Mouse (Mus musculus) sigmoid colon, adult 10 weeks (tissue): ENCODE results near the gene Olfr610. TPM values are rescaled to one million over a fixed set of nuclear protein-coding genes. Genes with fewer than 3 reads are reported as not detected.

Experiments
- polyA plus RNA-seq: library from polyadenylated mRNA; stranded (reverse); fragments of 350-450 nt; fragmentation: Illumina TruSeq; extraction: RNeasy Lipid Tissue Mini Kit (QIAGEN cat#74804); gene quantifications from one replicate; pipeline ENCODE4 v1.2.3, GENCODE M21; 2014; ENCODE audit warnings: low read depth, low replicate concordance

The Olfr610 gene
- not detected for polyA plus RNA-seq

GRCm38 (mm10) chr7:103512022-103512421 lies at the start of gene Olfr610:
Gene Olfr610 (minus strand): TSS chr7:103512122.

GRCm38 (mm10) chr7:103555779-103556178 lies 43.9 kb upstream of the Olfr610 start, which contains the start of gene Olfr615:
Gene Olfr615 (plus strand): TSS chr7:103556079.

GRCm38 (mm10) chr7:103547774-103548173 lies 35.9 kb upstream of the Olfr610 start, which contains the start of gene Olfr613:
Gene Olfr613 (plus strand): TSS chr7:103548074.

GRCm38 (mm10) chr7:103542617-103543016 lies 30.7 kb upstream of the Olfr610 start, which contains the start of gene Olfr612:
Gene Olfr612 (minus strand): TSS chr7:103542717.

GRCm38 (mm10) chr7:103520746-103521145 lies 8.8 kb upstream of the Olfr610 start, which contains the start of gene Olfr611:
Gene Olfr611 (minus strand): TSS chr7:103520846.

GRCm38 (mm10) chr7:103497962-103498361 lies 14.0 kb downstream of the Olfr610 start, which contains the start of gene Olfr609:
Gene Olfr609 (minus strand): TSS chr7:103498062.

GRCm38 (mm10) chr7:103469577-103469976 lies 42.3 kb downstream of the Olfr610 start, which contains the start of gene Olfr608:
Gene Olfr608 (plus strand): TSS chr7:103469877.

Other genes starting within 250 kb of the Olfr610 start
- gene Olfr596, start 206.5 kb downstream of the Olfr610 start, polyA plus RNA-seq, result not detected
- gene Olfr597, start 195.8 kb downstream of the Olfr610 start, polyA plus RNA-seq, result not detected
- not detected for gene Olfr598, start 188.6 kb downstream of the Olfr610 start, polyA plus RNA-seq
- not detected for gene Olfr599, start 176.2 kb downstream of the Olfr610 start, polyA plus RNA-seq
- not detected for gene Olfr600, start 162.5 kb downstream of the Olfr610 start, polyA plus RNA-seq
- not detected for gene Olfr601, start 149.5 kb downstream of the Olfr610 start, polyA plus RNA-seq
- gene Olfr603, start 125.9 kb downstream of the Olfr610 start, polyA plus RNA-seq, result not detected
- gene Usp17lc, start 97.0 kb downstream of the Olfr610 start, polyA plus RNA-seq, result not detected
- gene Olfr605, start 66.7 kb downstream of the Olfr610 start, polyA plus RNA-seq, result not detected
- not detected for gene Olfr606, start 63.1 kb downstream of the Olfr610 start, polyA plus RNA-seq
- gene Olfr607, start 48.0 kb downstream of the Olfr610 start, polyA plus RNA-seq, result not detected
- gene Olfr608, start 42.2 kb downstream of the Olfr610 start, polyA plus RNA-seq, result not detected
- gene Olfr609, start 14.1 kb downstream of the Olfr610 start, polyA plus RNA-seq, result not detected
- gene Olfr611, start 8.7 kb upstream of the Olfr610 start, polyA plus RNA-seq, result not detected
- not detected for gene Olfr612, start 30.6 kb upstream of the Olfr610 start, polyA plus RNA-seq
- gene Olfr613, start 36.0 kb upstream of the Olfr610 start, polyA plus RNA-seq, result not detected
- not detected for gene Olfr615, start 44.0 kb upstream of the Olfr610 start, polyA plus RNA-seq
- gene Olfr616, start 57.0 kb upstream of the Olfr610 start, polyA plus RNA-seq, result not detected
- not detected for gene Olfr617, start 60.9 kb upstream of the Olfr610 start, polyA plus RNA-seq
- not detected for gene Olfr618, start 78.0 kb upstream of the Olfr610 start, polyA plus RNA-seq
- not detected for gene Olfr619, start 88.5 kb upstream of the Olfr610 start, polyA plus RNA-seq
- gene Olfr620, start 100.4 kb upstream of the Olfr610 start, polyA plus RNA-seq, result not detected
- not detected for gene Olfr622, start 130.6 kb upstream of the Olfr610 start, polyA plus RNA-seq
- not detected for gene Olfr623, start 151.6 kb upstream of the Olfr610 start, polyA plus RNA-seq
- gene Olfr624, start 159.1 kb upstream of the Olfr610 start, polyA plus RNA-seq, result 0.38 TPM
- gene Olfr625-ps1, start 170.6 kb upstream of the Olfr610 start, polyA plus RNA-seq, result not detected
- not detected for gene Olfr243, start 202.5 kb upstream of the Olfr610 start, polyA plus RNA-seq
- not detected for gene Olfr628, start 218.3 kb upstream of the Olfr610 start, polyA plus RNA-seq
- gene Olfr629, start 232.8 kb upstream of the Olfr610 start, polyA plus RNA-seq, result not detected
- gene Olfr630, start 245.2 kb upstream of the Olfr610 start, polyA plus RNA-seq, result not detected